Mouse (Mus musculus) kidney, adult 11 months (tissue): ENCODE results near the gene Olfr1507.

Experiments
- DNase-seq: peaks from one replicate; pipeline ENCODE4 v3.0.0; 2022

Gene Olfr1507

GRCm38 (mm10) chr14:52495516-52495915 lies at the start of gene Olfr1507:
TSS of gene Olfr1507 (minus strand) at chr14:52495749.
- DNase-seq = no peak

- DNase-seq = no peak
Measured at GRCm38 (mm10) chr14:52533336-52533735, 37.8 kb upstream of the Olfr1507 start.

GRCm38 (mm10) chr14:52524952-52525351 lies 29.4 kb upstream of the Olfr1507 start:
- DNase-seq = no peak

- no peak for DNase-seq
Measured at GRCm38 (mm10) chr14:52467395-52467794, 28.2 kb downstream of the Olfr1507 start, which contains the start of gene Olfr1508. TSS of gene Olfr1508 (minus strand) at chr14:52467495.

GRCm38 (mm10) chr14:52465738-52466137 lies 29.8 kb downstream of the Olfr1507 start:
- no peak for DNase-seq

GRCm38 (mm10) chr14:52461928-52462327 lies 33.6 kb downstream of the Olfr1507 start:
- DNase-seq = no peak

- DNase-seq = no peak
Measured at GRCm38 (mm10) chr14:52451138-52451537, 44.4 kb downstream of the Olfr1507 start.

GRCm38 (mm10) chr14:52442690-52443089 lies 52.9 kb downstream of the Olfr1507 start, which contains the start of gene Olfr1509:
TSS of gene Olfr1509 (plus strand) at chr14:52442990.
- no peak for DNase-seq
